Mouse (Mus musculus) CH12.LX (cell line): Measurements from ENCODE around the gene Tia1. TPM values are rescaled to one million over a fixed set of nuclear protein-coding genes. Genes with fewer than 3 reads are reported as not detected.

ENCODE experiments used
- DNase-seq: peaks from one replicate; pipeline ENCODE4 v3.0.0-alpha.2; 2013; ENCODE audit errors: extremely low read depth
- H3K27ac ChIP-seq: 2 replicates; pipeline ENCODE4 v1.5.1; 2012; ENCODE audit warnings: low read depth, mild to moderate bottlenecking, control low read depth, moderate library complexity; ENCODE audit not compliant: insufficient read depth
- H3K27me3 ChIP-seq: replicated peaks from 2 replicates; pipeline ENCODE3; 2012; ENCODE audit warnings: inconsistent platforms
- H3K36me3 ChIP-seq, 2 experiments: replicated peaks in 1 of 2; 2 replicates each; pipeline versions ENCODE3 to v1.6.1; 2012; ENCODE audit warnings: inconsistent platforms in 1 of 2, low read length in 1 of 2, mild to moderate bottlenecking in 1 of 2, mixed read lengths in 1 of 2, moderate library complexity in 1 of 2; ENCODE audit not compliant: control insufficient read depth in 1 of 2, insufficient read depth in 1 of 2
- H3K4me1 ChIP-seq, 2 experiments: 2 replicates each; pipeline ENCODE4 v1.6.1; 2012; ENCODE audit warnings: inconsistent platforms in 1 of 2, moderate library complexity in 1 of 2; ENCODE audit not compliant: insufficient read depth in 2 of 2, control insufficient read depth in 1 of 2
- H3K4me2 ChIP-seq: 2 replicates; pipeline ENCODE4 v1.6.1; 2012; ENCODE audit warnings: low read depth, mild to moderate bottlenecking, control low read depth; ENCODE audit not compliant: poor library complexity, insufficient read depth, severe bottlenecking
- H3K4me3 ChIP-seq, 3 experiments: fragments of 150-350 bp in 1 of 3; sonication (generic) in 1 of 3; replicated peaks in 1 of 3; 2 replicates each; pipeline versions ENCODE3 to v1.5.1; 2011 to 2012; ENCODE audit warnings: low read depth in 2 of 3, low read length in 2 of 3, mild to moderate bottlenecking in 2 of 3, moderate library complexity in 2 of 3, control low read depth in 1 of 3, improper control_type of control experiment in 1 of 3, inconsistent platforms in 1 of 3, mixed read lengths in 1 of 3; ENCODE audit not compliant: poor library complexity in 1 of 3
- H3K79me2 ChIP-seq: replicated peaks from 2 replicates; pipeline ENCODE4 v1.6.1; 2012; ENCODE audit warnings: mild to moderate bottlenecking, moderate library complexity; ENCODE audit not compliant: control insufficient read depth, poor library complexity, insufficient read depth, severe bottlenecking; ENCODE audit errors: extremely low read depth
- H3K9ac ChIP-seq: 2 replicates; pipeline ENCODE4 v1.6.1; 2012; ENCODE audit warnings: low read depth, mild to moderate bottlenecking, control low read depth, moderate library complexity; ENCODE audit not compliant: insufficient read depth
- H3K9me3 ChIP-seq: replicated peaks from 2 replicates; pipeline ENCODE3; 2012; ENCODE audit warnings: low read length, inconsistent platforms, mixed read lengths
- BHLHE40 ChIP-seq: IDR thresholded peaks from 2 replicates; pipeline ENCODE4 v1.6.1; 2011; ENCODE audit warnings: mild to moderate bottlenecking, low read depth, low read length, improper control_type of control experiment
- CHD1 ChIP-seq: IDR thresholded peaks from 2 replicates; pipeline ENCODE4 v1.6.1; 2012; ENCODE audit warnings: low read depth, low read length, improper control_type of control experiment, inconsistent platforms
- CHD2 ChIP-seq: IDR thresholded peaks from 2 replicates; pipeline ENCODE4 v1.6.1; 2011; ENCODE audit warnings: low read length, improper control_type of control experiment
- CTCF ChIP-seq, 2 experiments: IDR thresholded peaks in 1 of 2; conservative IDR thresholded peaks in 1 of 2; 2 replicates each; pipeline ENCODE4 v1.5.1; 2011 to 2012; ENCODE audit warnings: low read depth in 2 of 2, low read length in 2 of 2, improper control_type of control experiment in 1 of 2, inconsistent platforms in 1 of 2, mild to moderate bottlenecking in 1 of 2, moderate library complexity in 1 of 2
- E2F4 ChIP-seq: IDR thresholded peaks from 2 replicates; pipeline ENCODE4 v1.6.1; 2011; ENCODE audit warnings: low read depth, low read length, improper control_type of control experiment; ENCODE audit not compliant: insufficient replicate concordance
- ELF1 ChIP-seq: IDR thresholded peaks from 2 replicates; pipeline ENCODE4 v1.6.1; 2014; ENCODE audit warnings: low read depth, mild to moderate bottlenecking, inconsistent platforms, low read length, improper control_type of control experiment
- EP300 ChIP-seq: IDR thresholded peaks from 2 replicates; pipeline ENCODE4 v1.6.1; 2011; ENCODE audit warnings: low read length, improper control_type of control experiment
- GABPA ChIP-seq: IDR thresholded peaks from 2 replicates; pipeline ENCODE4 v1.6.1; 2012; ENCODE audit warnings: low read depth, low read length, improper control_type of control experiment, inconsistent platforms; ENCODE audit not compliant: insufficient replicate concordance
- HCFC1 ChIP-seq: IDR thresholded peaks from 2 replicates; pipeline ENCODE4 v1.6.1; 2012; ENCODE audit warnings: low read depth, mild to moderate bottlenecking, inconsistent platforms, low read length, improper control_type of control experiment
- IRF4 ChIP-seq: IDR thresholded peaks from 2 replicates; pipeline ENCODE4 v1.6.1; 2014; ENCODE audit warnings: low read depth, mild to moderate bottlenecking, inconsistent platforms, low read length, improper control_type of control experiment
- KAT2A ChIP-seq: IDR thresholded peaks from 2 replicates; pipeline ENCODE4 v1.6.1; 2012; ENCODE audit warnings: low read length, improper control_type of control experiment, inconsistent platforms; ENCODE audit not compliant: insufficient replicate concordance
- MAFK ChIP-seq: IDR thresholded peaks from 2 replicates; pipeline ENCODE4 v1.6.1; 2011; ENCODE audit warnings: low read length, improper control_type of control experiment; ENCODE audit not compliant: insufficient replicate concordance
- MAX ChIP-seq: IDR thresholded peaks from 2 replicates; pipeline ENCODE4 v1.6.1; 2011; ENCODE audit warnings: low read length, improper control_type of control experiment
- MAZ ChIP-seq: IDR thresholded peaks from 2 replicates; pipeline ENCODE4 v1.6.1; 2012; ENCODE audit warnings: low read depth, mild to moderate bottlenecking, inconsistent platforms, low read length, improper control_type of control experiment, moderate library complexity
- MEF2A ChIP-seq: IDR thresholded peaks from 2 replicates; pipeline ENCODE4 v1.6.1; 2014; ENCODE audit warnings: low read depth, mild to moderate bottlenecking, inconsistent platforms, low read length, improper control_type of control experiment, borderline replicate concordance
- NELFE ChIP-seq: IDR thresholded peaks from 2 replicates; pipeline ENCODE4 v1.6.1; 2011; ENCODE audit warnings: low read depth, low read length, improper control_type of control experiment
- PAX5 ChIP-seq: IDR thresholded peaks from 2 replicates; pipeline ENCODE4 v1.6.1; 2012; ENCODE audit warnings: low read length, inconsistent platforms, mixed read lengths
- RCOR1 ChIP-seq: conservative IDR thresholded peaks from 2 replicates; pipeline ENCODE4 v1.6.1; 2012; ENCODE audit warnings: low read depth, mild to moderate bottlenecking, inconsistent platforms, low read length, improper control_type of control experiment
- SIN3A ChIP-seq: IDR thresholded peaks from 2 replicates; pipeline ENCODE4 v1.6.1; 2012; ENCODE audit warnings: low read length, improper control_type of control experiment, inconsistent platforms
- SMC3 ChIP-seq: IDR thresholded peaks from 2 replicates; pipeline ENCODE4 v1.6.1; 2011; ENCODE audit warnings: low read depth, low read length, improper control_type of control experiment
- TBP ChIP-seq: conservative IDR thresholded peaks from 2 replicates; pipeline ENCODE4 v1.6.1; 2011; ENCODE audit warnings: low read depth, low read length, improper control_type of control experiment
- TCF12 ChIP-seq: IDR thresholded peaks from 2 replicates; pipeline ENCODE4 v1.6.1; 2014; ENCODE audit warnings: low read depth, mild to moderate bottlenecking, inconsistent platforms, low read length, improper control_type of control experiment
- UBTF ChIP-seq: IDR thresholded peaks from 2 replicates; pipeline ENCODE4 v1.6.1; 2012; ENCODE audit warnings: low read depth, mild to moderate bottlenecking, inconsistent platforms, low read length, improper control_type of control experiment, moderate library complexity
- USF1 ChIP-seq: IDR thresholded peaks from 2 replicates; pipeline ENCODE4 v1.6.1; 2014; ENCODE audit warnings: low read depth, mild to moderate bottlenecking, inconsistent platforms, low read length, improper control_type of control experiment
- USF2 ChIP-seq: conservative IDR thresholded peaks from 2 replicates; pipeline ENCODE4 v1.6.1; 2011; ENCODE audit warnings: low read depth, low read length, improper control_type of control experiment
- ZC3H11A ChIP-seq: IDR thresholded peaks from 2 replicates; pipeline ENCODE4 v1.6.1; 2012; ENCODE audit warnings: low read depth, mild to moderate bottlenecking, inconsistent platforms, low read length, improper control_type of control experiment
- ZKSCAN1 ChIP-seq: IDR thresholded peaks from 2 replicates; pipeline ENCODE4 v1.6.1; 2012; ENCODE audit warnings: low read depth, inconsistent platforms, low read length, improper control_type of control experiment, borderline replicate concordance
- ZMIZ1 ChIP-seq: IDR thresholded peaks from 2 replicates; pipeline ENCODE4 v1.6.1; 2012; ENCODE audit warnings: low read depth, mild to moderate bottlenecking, inconsistent platforms, low read length, improper control_type of control experiment
- ZNF384 ChIP-seq: IDR thresholded peaks from 2 replicates; pipeline ENCODE4 v1.6.1; 2012; ENCODE audit warnings: low read depth, low read length, improper control_type of control experiment, inconsistent platforms
- dilution Hi-C: fragments of 300-500 bp; cut with MboI; formaldehyde crosslinking; loops from 2 replicates; pipeline ENCODE4 v1.14.3; 2020; ENCODE audit warnings: low sequenced_read_pairs; ENCODE audit not compliant: extremely low pct_unique_long_range_greater_than_20kb, extremely low pct_ligation_motif_present
- in situ Hi-C: fragments of 300-500 bp; cut with MboI; formaldehyde crosslinking; loops from 3 replicates; pipeline ENCODE4 v1.14.3; 2019; ENCODE audit warnings: low sequenced_read_pairs, low pct_ligation_motif_present, low pct_unique_long_range_greater_than_20kb, mixed read lengths
- polyA plus RNA-seq: library from polyadenylated mRNA; unstranded; fragments of >175 nt; gene quantifications from 2 replicates; pipeline ENCODE4 v1.2.1, GENCODE M21; 2012; ENCODE audit warnings: low read depth; ENCODE audit not compliant: insufficient read length
- total RNA-seq, 2 experiments: library from RNA; depleted of rRNA; stranded (reverse); fragments of 300-350 nt in 1 of 2; fragments of >200 nt in 1 of 2; gene quantifications; 2 replicates each; pipeline ENCODE4 v1.2.3; 2012 to 2014

Gene Tia1
- total and polyA plus RNA-seq, 3 experiments: 31.8 to 41.4 (median 34.0) TPM

DNA sequence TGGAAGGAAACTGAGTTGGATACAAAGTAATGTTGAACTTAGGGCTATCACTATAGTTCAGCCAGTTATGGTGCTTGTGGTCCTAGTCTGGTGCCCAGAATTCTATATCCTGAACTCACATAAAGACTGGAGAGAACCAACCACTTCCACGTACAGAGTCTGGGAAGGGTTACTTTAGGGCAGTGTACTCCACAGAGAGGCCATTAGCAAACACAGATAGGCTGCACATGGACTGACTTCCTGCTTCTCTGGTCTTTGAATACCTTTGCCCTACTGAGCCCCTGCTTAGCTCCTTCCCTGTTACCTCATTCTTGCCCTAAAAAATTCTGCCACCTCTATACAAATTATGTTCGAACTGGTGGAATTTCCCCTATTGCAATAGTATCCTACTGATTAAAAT lies 4.0 kb upstream of the Tia1 start:
- Histone ChIP-seq H3K4me3 (no peak overlapping the region), H3K79me2 (peaks cover 3% of the 10 kb centered on the region), H3K9ac (no peak overlapping the region)
- in situ Hi-C loops: loop anchor here (5.0 kb wide), 1 partner anchor 33 kb away; the partner anchor contains the start of gene Fam136a
- TF ChIP-seq SIN3A: no peak
- TF ChIP-seq ZNF384: no peak
- TF ChIP-seq NELFE: no peak
- no peak for TF ChIP-seq MAX
- no peak for TF ChIP-seq ZMIZ1
- no peak for TF ChIP-seq MEF2A
- TF ChIP-seq USF1: no peak
- TF ChIP-seq RCOR1: no peak
- TF ChIP-seq TBP: no peak
- no peak for TF ChIP-seq CHD1
- TF ChIP-seq HCFC1: no peak
- TF ChIP-seq UBTF: no peak
- no peak for TF ChIP-seq KAT2A
- no peak for TF ChIP-seq TCF12
- no peak for TF ChIP-seq ELF1
- TF ChIP-seq ZKSCAN1: no peak
- TF ChIP-seq IRF4: no peak
- no peak for TF ChIP-seq ZC3H11A
- TF ChIP-seq MAZ: no peak
- TF ChIP-seq, all 38 proteins: peak for 0
- no peaks in the 10 kb centered on the region for H3K9me3 ChIP-seq
- H3K27me3 ChIP-seq: peaks cover 8% of the 10 kb centered on the region
- no peak overlapping the region for H3K4me2 ChIP-seq
- H3K4me1 ChIP-seq: peaks cover 3 to 25% of the 10 kb centered on the region in 2 experiments; a peak in 3 of 4 replicates
- H3K36me3 ChIP-seq: no peaks in the 10 kb centered on the region
- dilution Hi-C loops: no loop called here
- H3K27ac ChIP-seq: no peak overlapping the region
- DNase-seq: no peak

DNA sequence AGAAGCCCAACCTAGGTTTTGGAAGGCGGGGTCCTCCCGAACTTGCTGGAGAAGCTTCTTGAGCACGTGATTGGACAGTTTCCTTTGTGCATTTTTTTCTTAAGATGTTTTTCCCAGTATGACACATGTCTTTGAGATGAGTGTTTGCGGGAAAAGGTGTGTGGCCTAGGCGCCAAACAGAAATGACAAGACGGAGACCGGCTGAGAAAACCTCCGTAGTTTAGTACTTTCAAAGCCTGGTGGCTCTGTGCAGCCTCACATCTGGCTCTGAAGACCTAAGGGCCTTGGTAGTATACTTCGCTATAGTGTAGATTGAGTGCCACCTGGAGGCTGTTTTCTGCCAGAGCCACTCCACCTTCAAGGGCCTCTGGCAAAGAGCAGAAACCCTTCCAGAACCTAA lies 3.0 kb upstream of the Tia1 start:
- H3K36me3 ChIP-seq: no peaks in the 10 kb centered on the region
- peak; percentile 85 for DNase-seq
- H3K9ac ChIP-seq: no peak overlapping the region
- peaks cover 3 to 23% of the 10 kb centered on the region in 2 experiments; a peak in 3 of 4 replicates for H3K4me1 ChIP-seq
- in situ Hi-C loops: loop anchor here (5.0 kb wide), 1 partner anchor 34 kb away; the partner anchor contains the start of gene Fam136a
- H3K9me3 ChIP-seq: no peaks in the 10 kb centered on the region
- peaks cover 12% of the 10 kb centered on the region for H3K79me2 ChIP-seq
- peak overlapping the region in 1 of 3 experiments; percentile 19 for H3K4me3 ChIP-seq
- H3K4me2 ChIP-seq: peak overlapping the region; percentile 79
- no peak overlapping the region for H3K27ac ChIP-seq
- dilution Hi-C loops: no loop called here
- peaks cover 8% of the 10 kb centered on the region for H3K27me3 ChIP-seq
- TF ChIP-seq ZMIZ1 (no peak), RCOR1 (no peak), ZC3H11A (peak; percentile 41), PAX5 (no peak), CHD2 (0 out of 2 replicates have a peak, but pooled peaks have one; percentile 38), HCFC1 (peak; percentile 45; the same call in 1 of the 2 replicates), CTCF (conservative IDR thresholded peaks at IDR 0.05 in 1 of 2, IDR thresholded peaks at IDR 0.05 in 1 of 2; ENCODE audit: low read depth in 2 of 2, low read length in 2 of 2) (peak; percentile 41 to 97), BHLHE40 (peak; percentile 74), GABPA (no peak), SIN3A (peak; percentile 82), UBTF (no peak; the same call in 1 of the 2 replicates), TCF12 (peak; percentile 67), MAFK (0 out of 2 replicates have a peak, but pooled peaks have one; percentile 10), USF1 (peak; percentile 20; the same call in 1 of the 2 replicates), ZKSCAN1 (no peak), E2F4 (0 out of 2 replicates have a peak, but pooled peaks have one; percentile 52), SMC3 (peak; percentile 84), USF2 (peak; percentile 34; the same call in 1 of the 2 replicates), ZNF384 (0 out of 2 replicates have a peak, but pooled peaks have one; percentile 43), MAZ (peak; percentile 77), MEF2A (peak; percentile 60), IRF4 (peak; percentile 63), EP300 (no peak), NELFE (peak; percentile 46; the same call in 1 of the 2 replicates)
